24 mouse cellular contexts compared by ENCODE assay signal in genomic region chr11:16742821-16743220, GRCm38 (mm10). TPM values are rescaled to one million over a fixed set of nuclear protein-coding genes. Genes with fewer than 3 reads are reported as not detected.
"Had no signal": no experiment of that assay in that cellular context is flagged by ENCODE, and none has a peak within 500 bp of the region (broad histone marks: within the 10 kb centered on the region; RNA-seq: fewer than 3 reads in every experiment).

No protein-coding gene starts in this region.

- H3K4me2 ChIP-seq: heart, embryonic 11.5 days; heart, embryonic 13.5 days; heart, embryonic 15.5 days; hindbrain, embryonic 13.5 days; hindbrain, embryonic 15.5 days; kidney, embryonic 15.5 days; limb, embryonic 13.5 days had no signal

- H3K4me1 ChIP-seq: heart, embryonic 13.5 days; heart, embryonic 15.5 days; hindbrain, embryonic 13.5 days; hindbrain, embryonic 15.5 days; kidney, embryonic 15.5 days had no signal

- H3K27me3 ChIP-seq: heart, embryonic 13.5 days; heart, embryonic 15.5 days; hindbrain, embryonic 13.5 days; hindbrain, embryonic 15.5 days; kidney, embryonic 15.5 days; limb, embryonic 13.5 days had no signal

- H3K9me3 ChIP-seq: heart, embryonic 13.5 days; heart, embryonic 15.5 days; hindbrain, embryonic 13.5 days; hindbrain, embryonic 15.5 days; kidney, embryonic 15.5 days; limb, embryonic 13.5 days had no signal

- DNase-seq: forebrain, postnatal 0 days; gastrocnemius, postnatal 14 days; gastrocnemius, postnatal 36 days; heart, adult 11 months; heart, adult 2 months; heart, postnatal 14 days; heart, postnatal 36 days; kidney, adult 11 months; kidney, adult 2 months; kidney, adult 9 months; kidney, postnatal 14 days; kidney, postnatal 36 days; layer of hippocampus, adult 9-11 months; layer of hippocampus, postnatal 36 days had no signal

- H3K27ac ChIP-seq: heart, adult 2 months; heart, embryonic 13.5 days; heart, embryonic 15.5 days; hindbrain, embryonic 13.5 days; hindbrain, embryonic 15.5 days; hindbrain, postnatal 0 days; kidney, embryonic 15.5 days; kidney, postnatal 0 days; limb, embryonic 13.5 days had no signal

- ATAC-seq: forebrain, postnatal 0 days; hindbrain, postnatal 0 days had no signal

- H3K4me3 ChIP-seq: heart, adult 2 months; heart, embryonic 13.5 days; heart, embryonic 15.5 days; hindbrain, embryonic 13.5 days; hindbrain, embryonic 15.5 days; kidney, embryonic 15.5 days; limb, embryonic 13.5 days had no signal

- H3K36me3 ChIP-seq: heart, embryonic 13.5 days; heart, embryonic 15.5 days; hindbrain, embryonic 13.5 days; hindbrain, embryonic 15.5 days; kidney, embryonic 15.5 days; limb, embryonic 13.5 days had no signal

- H3K9ac ChIP-seq: forebrain, postnatal 0 days; heart, embryonic 13.5 days; heart, embryonic 15.5 days; hindbrain, embryonic 13.5 days; hindbrain, embryonic 15.5 days; kidney, embryonic 15.5 days; limb, embryonic 13.5 days had no signal

RNA-seq across cellular contexts. Expression of gene Egfr, which starts 9.2 kb away (rescaled TPM):
- total RNA-seq: hematopoietic stem cell, adult 5-6 weeks had no signal
